Mouse (Mus musculus) MEL (cell line): ENCODE data around the gene Cdca5. TPM values are rescaled to one million over a fixed set of nuclear protein-coding genes. Genes with fewer than 3 reads are reported as not detected.

Experiments used
- DNase-seq: peaks from one replicate; pipeline ENCODE4 v3.0.0; 2011; ENCODE audit warnings: low read depth, low spot score
- H3K27ac ChIP-seq: 2 replicates; pipeline ENCODE4 v1.5.1; 2012; ENCODE audit warnings: low read depth, mild to moderate bottlenecking, control low read depth, low read length, moderate library complexity; ENCODE audit not compliant: control insufficient read depth
- H3K27me3 ChIP-seq, 2 experiments: fragments of 150-350 bp in 1 of 2; sonication (generic) in 1 of 2; 2 replicates each; pipeline ENCODE4 v1.6.1; 2012; ENCODE audit warnings: low read length in 2 of 2, mild to moderate bottlenecking in 2 of 2, improper control_type of control experiment in 1 of 2, moderate library complexity in 1 of 2; ENCODE audit not compliant: insufficient read depth in 2 of 2, control insufficient read depth in 1 of 2
- H3K36me3 ChIP-seq, 2 experiments: 2 replicates each; pipeline ENCODE4 v1.6.1; 2012 to 2014; ENCODE audit warnings: low read length in 2 of 2, improper control_type of control experiment in 1 of 2, inconsistent platforms in 1 of 2, mild to moderate bottlenecking in 1 of 2; ENCODE audit not compliant: insufficient read depth in 2 of 2, control insufficient read depth in 1 of 2
- H3K4me1 ChIP-seq, 2 experiments: fragments of 150-350 bp in 1 of 2; sonication (generic) in 1 of 2; 2 replicates each; pipeline ENCODE4 v1.6.1; 2012; ENCODE audit warnings: low read length in 2 of 2, improper control_type of control experiment in 1 of 2, mild to moderate bottlenecking in 1 of 2; ENCODE audit not compliant: insufficient read depth in 2 of 2, control insufficient read depth in 1 of 2
- H3K4me3 ChIP-seq, 2 experiments: fragments of 150-350 bp in 1 of 2; sonication (generic) in 1 of 2; 2 replicates each; pipeline ENCODE4 v1.5.1; 2012; ENCODE audit warnings: low read depth in 2 of 2, low read length in 2 of 2, mild to moderate bottlenecking in 2 of 2, moderate library complexity in 2 of 2, control low read depth in 1 of 2, improper control_type of control experiment in 1 of 2; ENCODE audit not compliant: control insufficient read depth in 1 of 2, insufficient read depth in 1 of 2
- H3K79me2 ChIP-seq: 2 replicates; pipeline ENCODE4 v1.6.1; 2012; ENCODE audit warnings: mild to moderate bottlenecking, low read length, moderate library complexity; ENCODE audit not compliant: control insufficient read depth, poor library complexity, insufficient read depth
- H3K9ac ChIP-seq: 2 replicates; pipeline ENCODE4 v1.6.1; 2012; ENCODE audit warnings: low read depth, mild to moderate bottlenecking, control low read depth, low read length, moderate library complexity; ENCODE audit not compliant: control insufficient read depth, poor library complexity, severe bottlenecking
- H3K9me3 ChIP-seq: fragments of 150-350 bp; sonication (generic); replicated peaks from 2 replicates; pipeline ENCODE4 v1.6.1; 2012; ENCODE audit warnings: mild to moderate bottlenecking, low read length, improper control_type of control experiment, moderate library complexity; ENCODE audit not compliant: insufficient read depth
- BHLHE40 ChIP-seq: IDR thresholded peaks from 2 replicates; pipeline ENCODE4 v1.6.1; 2012; ENCODE audit warnings: low read depth, mild to moderate bottlenecking, inconsistent platforms, low read length, improper control_type of control experiment, borderline replicate concordance
- CHD1 ChIP-seq: IDR thresholded peaks from 2 replicates; pipeline ENCODE4 v1.6.1; 2012; ENCODE audit warnings: low read depth, mild to moderate bottlenecking, inconsistent platforms, low read length, improper control_type of control experiment
- CHD2 ChIP-seq: IDR thresholded peaks from 2 replicates; pipeline ENCODE4 v1.6.1; 2011; ENCODE audit warnings: low read length, improper control_type of control experiment
- CTCF ChIP-seq, 3 experiments: IDR thresholded peaks in 2 of 3; conservative IDR thresholded peaks in 1 of 3; 2 replicates each; pipeline ENCODE4 v1.5.1; 2011 to 2012; ENCODE audit warnings: low read length in 3 of 3, low read depth in 2 of 3, mild to moderate bottlenecking in 2 of 3, improper control_type of control experiment in 1 of 3, inconsistent platforms in 1 of 3, mixed read lengths in 1 of 3, moderate library complexity in 1 of 3; ENCODE audit not compliant: control insufficient read depth in 1 of 3, insufficient read depth in 1 of 3, poor library complexity in 1 of 3, severe bottlenecking in 1 of 3
- E2F4 ChIP-seq: IDR thresholded peaks from 2 replicates; pipeline ENCODE4 v1.6.1; 2011; ENCODE audit warnings: low read depth, low read length, improper control_type of control experiment, borderline replicate concordance
- EP300 ChIP-seq, 2 experiments: IDR thresholded peaks; 2 replicates each; pipeline ENCODE4 v1.6.1; 2011; ENCODE audit warnings: improper control_type of control experiment in 2 of 2, low read length in 2 of 2, low read depth in 1 of 2, mild to moderate bottlenecking in 1 of 2
- ETS1 ChIP-seq: IDR thresholded peaks from 2 replicates; pipeline ENCODE4 v1.6.1; 2012; ENCODE audit warnings: low read depth, mild to moderate bottlenecking, inconsistent platforms, low read length, improper control_type of control experiment, moderate library complexity
- GABPA ChIP-seq: IDR thresholded peaks from 2 replicates; pipeline ENCODE4 v1.6.1; 2012; ENCODE audit warnings: low read depth, mild to moderate bottlenecking, inconsistent platforms, low read length, improper control_type of control experiment, moderate library complexity
- GATA1 ChIP-seq: IDR thresholded peaks from 2 replicates; pipeline ENCODE4 v1.6.1; 2011; ENCODE audit warnings: low read depth, low read length, improper control_type of control experiment
- HCFC1 ChIP-seq: IDR thresholded peaks from 2 replicates; pipeline ENCODE4 v1.6.1; 2012; ENCODE audit warnings: low read depth, mild to moderate bottlenecking, inconsistent platforms, low read length, improper control_type of control experiment, moderate library complexity
- JUND ChIP-seq: IDR thresholded peaks from 2 replicates; pipeline ENCODE4 v1.6.1; 2011; ENCODE audit warnings: low read depth, mild to moderate bottlenecking, improper control_type of control experiment, low read length
- KAT2A ChIP-seq: conservative IDR thresholded peaks from 2 replicates; pipeline ENCODE4 v1.6.1; 2012; ENCODE audit warnings: low read depth, low read length, improper control_type of control experiment, inconsistent platforms
- MAFK ChIP-seq: IDR thresholded peaks from 2 replicates; pipeline ENCODE4 v1.6.1; 2011; ENCODE audit warnings: low read depth, mild to moderate bottlenecking, low read length, improper control_type of control experiment, borderline replicate concordance
- MAX ChIP-seq: IDR thresholded peaks from 2 replicates; pipeline ENCODE4 v1.6.1; 2011; ENCODE audit warnings: low read length, improper control_type of control experiment
- MEF2A ChIP-seq: IDR thresholded peaks from 2 replicates; pipeline ENCODE4 v1.6.1; 2014; ENCODE audit warnings: low read depth, mild to moderate bottlenecking, inconsistent platforms, low read length, improper control_type of control experiment; ENCODE audit not compliant: poor library complexity, insufficient replicate concordance, severe bottlenecking; ENCODE audit errors: extremely low read depth
- MXI1 ChIP-seq: IDR thresholded peaks from 2 replicates; pipeline ENCODE4 v1.6.1; 2011; ENCODE audit warnings: mild to moderate bottlenecking, low read depth, low read length, improper control_type of control experiment
- MYC ChIP-seq: IDR thresholded peaks from 2 replicates; pipeline ENCODE4 v1.6.1; 2011; ENCODE audit warnings: low read depth, mild to moderate bottlenecking, low read length, improper control_type of control experiment, moderate library complexity
- NELFE ChIP-seq: IDR thresholded peaks from 2 replicates; pipeline ENCODE4 v1.6.1; 2011; ENCODE audit warnings: low read depth, low read length, improper control_type of control experiment
- NRF1 ChIP-seq: IDR thresholded peaks from 2 replicates; pipeline ENCODE4 v1.6.1; 2014; ENCODE audit warnings: low read depth, mild to moderate bottlenecking, inconsistent platforms, low read length, improper control_type of control experiment, moderate library complexity; ENCODE audit not compliant: poor library complexity, insufficient read depth, severe bottlenecking
- POLR2A ChIP-seq, 2 experiments: IDR thresholded peaks; 2 replicates each; pipeline ENCODE4 v1.6.1; 2011 to 2012; ENCODE audit warnings: low read length in 2 of 2, mild to moderate bottlenecking in 2 of 2, control low read depth in 1 of 2, improper control_type of control experiment in 1 of 2, low read depth in 1 of 2, moderate library complexity in 1 of 2; ENCODE audit not compliant: control insufficient read depth in 1 of 2, insufficient read depth in 1 of 2, poor library complexity in 1 of 2
- POLR2AphosphoS2 ChIP-seq: IDR thresholded peaks from 2 replicates; pipeline ENCODE4 v1.6.1; 2011; ENCODE audit warnings: low read length, improper control_type of control experiment
- POLR2AphosphoS5 ChIP-seq: IDR thresholded peaks from 2 replicates; pipeline ENCODE4 v1.6.1; 2012; ENCODE audit warnings: low read depth, borderline replicate concordance, mild to moderate bottlenecking, inconsistent platforms, low read length, moderate library complexity, mixed read lengths
- RAD21 ChIP-seq: IDR thresholded peaks from 2 replicates; pipeline ENCODE4 v1.6.1; 2011; ENCODE audit warnings: mild to moderate bottlenecking, low read depth, low read length, improper control_type of control experiment
- RCOR1 ChIP-seq: IDR thresholded peaks from 2 replicates; pipeline ENCODE4 v1.6.1; 2012; ENCODE audit warnings: low read depth, mild to moderate bottlenecking, inconsistent platforms, low read length, improper control_type of control experiment
- TAL1 ChIP-seq: IDR thresholded peaks from 2 replicates; pipeline ENCODE4 v1.6.1; 2012; ENCODE audit warnings: mild to moderate bottlenecking, inconsistent platforms, low read length, moderate library complexity, mixed read lengths
- TBP ChIP-seq: IDR thresholded peaks from 2 replicates; pipeline ENCODE4 v1.8.0; 2011; ENCODE audit warnings: low read depth, low read length, improper control_type of control experiment
- TCF12 ChIP-seq: IDR thresholded peaks from 2 replicates; pipeline ENCODE4 v1.6.1; 2014; ENCODE audit warnings: low read depth, mild to moderate bottlenecking, inconsistent platforms, low read length, improper control_type of control experiment, moderate library complexity
- UBTF ChIP-seq: IDR thresholded peaks from 2 replicates; pipeline ENCODE4 v1.6.1; 2012; ENCODE audit warnings: low read depth, mild to moderate bottlenecking, inconsistent platforms, low read length, improper control_type of control experiment, moderate library complexity, borderline replicate concordance; ENCODE audit not compliant: insufficient read depth
- USF1 ChIP-seq: IDR thresholded peaks from 2 replicates; pipeline ENCODE4 v1.6.1; 2014; ENCODE audit warnings: low read depth, mild to moderate bottlenecking, inconsistent platforms, low read length, improper control_type of control experiment, moderate library complexity
- USF2 ChIP-seq, 2 experiments: IDR thresholded peaks; 2 replicates each; pipeline ENCODE4 v1.6.1; 2011 to 2012; ENCODE audit warnings: improper control_type of control experiment in 2 of 2, low read length in 2 of 2, borderline replicate concordance in 1 of 2, inconsistent platforms in 1 of 2, low read depth in 1 of 2, mild to moderate bottlenecking in 1 of 2; ENCODE audit not compliant: insufficient read depth in 1 of 2
- ZC3H11A ChIP-seq: IDR thresholded peaks from 2 replicates; pipeline ENCODE4 v1.6.1; 2012; ENCODE audit warnings: low read depth, mild to moderate bottlenecking, inconsistent platforms, low read length, improper control_type of control experiment
- ZKSCAN1 ChIP-seq: IDR thresholded peaks from 2 replicates; pipeline ENCODE4 v1.6.1; 2012; ENCODE audit warnings: low read depth, mild to moderate bottlenecking, inconsistent platforms, low read length, improper control_type of control experiment, moderate library complexity
- ZMIZ1 ChIP-seq: IDR thresholded peaks from 2 replicates; pipeline ENCODE4 v1.6.1; 2012; ENCODE audit warnings: low read depth, mild to moderate bottlenecking, inconsistent platforms, low read length, improper control_type of control experiment, moderate library complexity
- ZNF384 ChIP-seq: IDR thresholded peaks from 2 replicates; pipeline ENCODE4 v1.6.1; 2012; ENCODE audit warnings: low read depth, mild to moderate bottlenecking, inconsistent platforms, low read length, improper control_type of control experiment
- polyA plus RNA-seq, 2 experiments: library from polyadenylated mRNA; stranded (reverse) in 1 of 2; unstranded in 1 of 2; fragments of >175 nt in 1 of 2; fragments of >200 nt in 1 of 2; gene quantifications; 2 replicates each; pipeline versions ENCODE4 v1.2.1 to v1.2.4; 2012; ENCODE audit warnings: low replicate concordance in 2 of 2, low read depth in 1 of 2; ENCODE audit not compliant: insufficient read length in 2 of 2, insufficient read depth in 1 of 2, missing spikeins in 1 of 2
- total RNA-seq: library from RNA; depleted of rRNA; stranded (reverse); fragments of 300-350 nt; gene quantifications from 2 replicates; pipeline ENCODE4 v1.2.3, GENCODE M21; 2012

Cdca5 gene
- total and polyA plus RNA-seq, 3 experiments = 48.5 to 56.5 TPM; not detected in 1

DNA sequence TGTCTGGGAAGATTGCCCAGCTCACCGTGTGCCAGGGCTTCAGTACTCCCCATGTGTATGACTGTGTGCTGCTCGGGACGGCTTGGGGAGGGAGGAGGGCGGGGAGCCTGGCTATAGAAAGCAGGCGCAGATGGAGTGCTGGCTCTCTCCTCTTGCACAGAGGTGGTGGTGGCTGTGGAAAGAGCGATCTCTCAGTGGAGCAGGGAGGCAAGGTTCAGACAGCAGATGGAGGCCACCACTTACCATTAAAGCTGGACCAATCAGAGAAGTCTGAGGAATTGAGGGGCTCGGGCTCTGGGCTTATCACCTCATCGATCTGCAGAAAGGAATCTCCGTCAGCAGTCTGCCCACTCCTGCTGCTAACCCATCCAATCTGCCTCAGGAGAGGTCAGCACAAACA is 2.6 kb upstream of the Cdca5 start, which contains the start of gene Gm28374 (continued):
- TF ChIP-seq E2F4 = no peak

- Histone ChIP-seq H3K79me2 (peaks cover 33% of the 10 kb centered on the region), H3K36me3 (peaks cover 0 to 14% of the 10 kb centered on the region in 2 experiments), H3K9ac (peak overlapping the region; percentile 90), H3K4me3 (peak overlapping the region; percentile 76 to 82), H3K27ac (peak overlapping the region; percentile 80), H3K9me3 (no peaks in the 10 kb centered on the region), H3K4me1 (peaks cover 0 to 5% of the 10 kb centered on the region in 2 experiments; a peak in 2 of 4 replicates), H3K27me3 (no peaks in the 10 kb centered on the region)
- DNase-seq = peak; percentile 91
- TF ChIP-seq MYC = no peak
- no peak for TF ChIP-seq E2F4
- TF ChIP-seq POLR2AphosphoS2 = no peak
- no peak for TF ChIP-seq NRF1
- no peak for TF ChIP-seq KAT2A
- no peak for TF ChIP-seq BHLHE40
- no peak for TF ChIP-seq USF1
- TF ChIP-seq TCF12 = no peak
- TF ChIP-seq GATA1 = 0 out of 2 replicates have a peak, but pooled peaks have one; percentile 35
- no peak for TF ChIP-seq ETS1
- no peak for TF ChIP-seq TAL1
- TF ChIP-seq CHD1 = no peak
- TF ChIP-seq NELFE = 0 out of 2 replicates have a peak, but pooled peaks have one; percentile 40
- TF ChIP-seq MEF2A = no peak
- TF ChIP-seq EP300 (IDR thresholded peaks at IDR 0.05; ENCODE audit: low read depth in 1 of 2, low read length in 2 of 2) = no peak
- no peak for TF ChIP-seq POLR2AphosphoS5
- no peak for TF ChIP-seq JUND
- TF ChIP-seq MAX = peak; percentile 58; the same call in 1 of the 2 replicates
- no peak for TF ChIP-seq MAFK
- TF ChIP-seq HCFC1 = peak; percentile 68
- peak; percentile 33; the same call in 1 of the 2 replicates for TF ChIP-seq ZKSCAN1
- no peak for TF ChIP-seq POLR2A (IDR thresholded peaks at IDR 0.05; ENCODE audit: control insufficient read depth in 1 of 2, insufficient read depth in 1 of 2, low read depth in 1 of 2, low read length in 2 of 2, poor library complexity in 1 of 2)
- no peak for TF ChIP-seq ZMIZ1
- TF ChIP-seq MXI1 = no peak
- 0 out of 2 replicates have a peak, but pooled peaks have one; percentile 20 for TF ChIP-seq TBP
- no peak for TF ChIP-seq ZC3H11A
- TF ChIP-seq RAD21 = no peak
- TF ChIP-seq UBTF = no peak
- TF ChIP-seq CTCF (IDR thresholded peaks at IDR 0.05 in 2 of 3, conservative IDR thresholded peaks at IDR 0.05 in 1 of 3; ENCODE audit: control insufficient read depth in 1 of 3, insufficient read depth in 1 of 3, low read depth in 2 of 3, low read length in 3 of 3, poor library complexity in 1 of 3, severe bottlenecking in 1 of 3) = no peak
- TF ChIP-seq ZNF384 = peak; percentile 99
- no peak for TF ChIP-seq RCOR1
- no peak for TF ChIP-seq USF2 (IDR thresholded peaks at IDR 0.05; ENCODE audit: borderline replicate concordance in 1 of 2, insufficient read depth in 1 of 2, low read depth in 1 of 2, low read length in 2 of 2)
- peak; percentile 41; the same call in 1 of the 2 replicates for TF ChIP-seq CHD2
- TF ChIP-seq GABPA = no peak
These were observed 665 bp downstream of the Cdca5 start for GRCm38 (mm10) chr19:6085417-6085879.
